Mouse (Mus musculus) ZHBTc4 (cell line): Measurements from ENCODE around the gene Mtfr1l.

Experiments
- DNase-seq: peaks from one replicate; pipeline ENCODE4 v3.0.0-alpha.2; 2011; ENCODE audit warnings: low read depth, low spot score

Gene Mtfr1l

DNA sequence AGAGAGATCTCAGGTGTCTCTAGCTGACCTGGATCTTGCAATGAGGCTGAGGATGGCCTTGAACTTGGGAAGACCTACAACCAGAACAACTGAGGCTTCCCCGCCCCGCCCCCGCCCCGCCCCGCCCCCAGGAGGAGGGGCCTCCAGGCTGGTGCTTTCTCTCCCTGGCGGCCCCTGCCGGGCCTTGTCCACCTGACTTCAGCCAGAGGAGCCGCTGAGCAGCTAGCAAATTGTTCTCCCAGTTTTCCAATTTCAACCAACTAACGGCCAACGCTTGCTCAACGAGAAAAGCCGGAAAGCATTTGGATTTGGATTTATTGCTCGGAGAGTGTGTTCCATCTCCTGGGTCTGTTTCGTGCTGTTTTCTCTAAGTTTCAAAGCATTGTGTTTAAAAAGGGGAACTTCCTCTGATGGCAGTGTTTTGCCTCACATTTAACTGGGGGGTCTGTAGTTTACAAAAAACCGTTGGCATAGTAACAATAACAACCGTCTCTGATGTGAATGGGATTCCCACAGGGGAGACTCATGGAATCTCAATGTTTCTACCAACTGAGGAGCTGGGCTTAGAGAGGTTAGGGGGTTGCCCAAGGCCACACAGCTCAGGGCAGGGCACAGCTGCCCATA is 22.6 kb upstream of the Mtfr1l start:
- peak; percentile 68 for DNase-seq

DNA sequence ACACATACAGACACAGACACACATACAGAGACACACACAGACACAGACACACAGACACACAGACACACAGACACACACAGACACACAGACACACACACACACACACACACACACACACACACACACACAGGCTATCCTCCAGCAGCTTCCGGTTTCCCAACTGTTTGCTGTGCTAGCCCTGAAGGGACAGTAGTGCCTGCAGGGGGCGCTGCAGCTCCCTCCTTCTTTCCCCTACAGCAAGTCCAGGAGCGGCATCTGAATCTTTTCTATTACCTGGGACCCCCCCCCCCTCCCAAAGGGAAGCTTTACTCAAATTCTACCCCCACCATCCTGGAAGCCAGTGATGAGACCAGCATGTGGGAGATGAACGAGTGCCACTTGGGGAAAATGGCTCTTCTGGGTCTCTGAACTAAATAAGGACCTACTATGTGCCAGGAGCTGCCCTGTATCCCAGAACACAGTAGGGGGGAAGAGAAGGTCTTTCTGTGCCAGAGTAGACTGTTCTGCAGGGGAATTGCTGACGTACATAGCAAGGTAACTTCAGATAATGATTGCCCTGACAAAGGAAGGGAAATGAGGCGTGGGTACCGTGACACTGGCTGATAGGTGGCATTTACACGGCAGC is 20.9 kb upstream of the Mtfr1l start:
- peak; percentile 74 for DNase-seq

DNA sequence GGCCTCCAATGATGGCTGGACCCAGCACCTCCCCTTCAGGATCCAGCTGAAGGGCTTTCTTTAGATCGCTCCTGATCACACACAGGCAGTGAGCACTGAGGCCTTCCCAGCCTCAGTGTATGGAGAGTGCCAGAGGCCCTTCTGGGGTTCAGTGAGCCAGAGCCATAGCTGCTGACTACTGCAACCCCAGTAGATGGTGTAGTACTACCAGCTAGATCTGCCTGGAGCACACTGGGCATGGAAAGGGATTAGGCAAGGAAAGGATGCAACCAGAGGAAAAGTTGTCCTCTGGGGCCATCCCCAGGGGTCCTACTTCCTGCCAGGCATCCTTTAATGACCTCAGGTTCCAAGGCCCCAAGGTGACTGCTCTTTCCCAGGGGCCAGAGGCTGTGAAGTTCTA is 18.4 kb upstream of the Mtfr1l start:
- no peak for DNase-seq

DNA sequence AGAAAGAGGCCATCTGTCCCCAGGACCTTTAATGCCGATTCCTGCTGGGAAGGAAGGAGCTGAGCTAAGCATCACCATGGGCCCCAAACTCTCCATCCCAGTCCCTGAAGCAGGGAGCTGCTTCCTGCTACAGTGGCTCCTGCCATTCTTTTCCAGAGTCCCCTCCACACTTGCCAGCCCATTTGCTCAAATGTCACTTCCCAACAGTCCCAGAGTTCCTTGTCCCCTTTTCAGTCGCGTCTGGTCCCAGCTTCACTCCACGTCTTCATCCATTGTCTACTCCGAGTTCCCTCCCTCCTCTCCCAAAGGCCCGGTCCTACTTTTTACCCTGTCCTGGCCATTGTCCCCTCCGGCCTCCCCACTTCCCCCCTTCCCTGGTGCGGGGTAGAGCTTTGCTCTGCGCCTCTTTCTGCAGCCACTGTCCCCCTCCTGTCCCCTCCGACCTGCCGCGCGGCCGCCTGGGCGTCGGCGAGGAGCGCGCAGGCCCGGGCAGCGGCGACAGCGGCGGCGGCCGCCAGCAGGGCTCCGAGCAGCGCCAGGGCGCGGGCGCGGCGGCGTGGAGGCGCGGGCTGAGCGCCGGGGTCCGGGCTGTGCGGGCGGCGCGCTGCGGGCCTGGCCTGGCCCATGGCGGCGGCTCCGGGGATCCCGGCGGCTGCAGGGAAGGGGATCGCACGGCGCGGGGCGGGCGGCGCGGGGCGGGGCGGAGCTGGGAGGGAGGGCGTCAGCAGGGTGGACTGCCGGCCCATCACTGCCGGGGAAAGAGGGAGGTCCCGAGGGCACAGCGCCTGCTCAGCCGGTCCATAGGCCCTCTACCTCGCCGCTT is 16.5 kb upstream of the Mtfr1l start, which contains the start of gene Selenon:
Selenon (minus strand) TSS at position 673 of the 823 bp plus-strand sequence.
- no peak for DNase-seq

DNA sequence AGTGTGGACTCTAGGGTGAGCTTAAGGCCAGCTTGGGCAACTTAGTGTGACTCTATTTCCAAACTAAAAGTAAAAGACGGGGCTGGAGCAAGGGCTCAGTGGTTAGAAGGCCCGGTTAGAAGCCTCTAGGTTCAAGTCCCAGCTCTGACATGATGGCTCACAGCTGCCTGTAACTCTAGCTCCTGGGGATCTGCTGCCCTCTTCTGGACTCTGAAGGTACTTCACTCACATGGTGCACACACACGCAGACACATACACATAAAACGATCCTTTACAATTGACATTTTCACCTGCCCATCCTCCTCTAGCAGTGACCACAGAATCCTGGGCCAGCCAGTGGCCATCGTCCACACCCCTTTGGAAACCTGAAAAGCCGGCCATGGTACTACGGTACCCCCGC is 14.7 kb upstream of the Mtfr1l start:
- DNase-seq = peak; percentile 80

DNA sequence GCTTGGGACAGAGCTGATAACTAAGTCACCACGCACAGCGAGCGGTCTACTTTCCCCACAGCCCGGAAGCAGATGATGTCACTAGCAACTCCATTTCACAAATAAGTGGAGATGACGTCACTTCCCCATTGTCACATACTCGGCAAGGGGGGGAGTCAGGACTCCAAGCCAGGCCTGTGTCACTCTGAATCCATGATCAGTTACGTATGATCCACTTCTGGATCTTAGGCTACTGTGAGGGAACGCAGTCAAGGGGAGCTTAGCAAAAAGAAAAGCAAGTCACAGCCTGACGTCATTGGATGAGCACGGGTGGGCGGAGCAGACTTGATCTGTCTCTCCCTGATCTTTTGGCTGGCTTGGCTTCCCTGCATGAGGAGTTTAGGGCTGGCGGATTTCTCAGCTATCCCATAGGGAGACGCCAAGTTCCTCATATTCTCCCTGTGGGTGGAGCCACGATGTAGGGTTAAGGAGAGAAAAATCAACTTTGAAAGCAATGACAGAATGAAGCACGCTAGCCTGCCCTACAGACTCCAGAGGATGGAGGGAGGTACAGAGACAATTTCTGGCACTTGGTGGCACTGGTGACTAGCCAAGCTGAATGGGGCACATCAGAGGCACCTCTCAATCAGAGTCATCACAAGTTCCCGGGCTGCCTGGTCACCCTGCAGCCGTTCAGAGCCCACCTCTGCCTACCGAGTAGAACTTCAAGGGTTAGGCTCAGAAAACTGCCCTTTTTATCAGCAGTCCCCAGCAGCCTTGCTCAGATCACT is 13.2 kb upstream of the Mtfr1l start:
- no peak for DNase-seq

DNA sequence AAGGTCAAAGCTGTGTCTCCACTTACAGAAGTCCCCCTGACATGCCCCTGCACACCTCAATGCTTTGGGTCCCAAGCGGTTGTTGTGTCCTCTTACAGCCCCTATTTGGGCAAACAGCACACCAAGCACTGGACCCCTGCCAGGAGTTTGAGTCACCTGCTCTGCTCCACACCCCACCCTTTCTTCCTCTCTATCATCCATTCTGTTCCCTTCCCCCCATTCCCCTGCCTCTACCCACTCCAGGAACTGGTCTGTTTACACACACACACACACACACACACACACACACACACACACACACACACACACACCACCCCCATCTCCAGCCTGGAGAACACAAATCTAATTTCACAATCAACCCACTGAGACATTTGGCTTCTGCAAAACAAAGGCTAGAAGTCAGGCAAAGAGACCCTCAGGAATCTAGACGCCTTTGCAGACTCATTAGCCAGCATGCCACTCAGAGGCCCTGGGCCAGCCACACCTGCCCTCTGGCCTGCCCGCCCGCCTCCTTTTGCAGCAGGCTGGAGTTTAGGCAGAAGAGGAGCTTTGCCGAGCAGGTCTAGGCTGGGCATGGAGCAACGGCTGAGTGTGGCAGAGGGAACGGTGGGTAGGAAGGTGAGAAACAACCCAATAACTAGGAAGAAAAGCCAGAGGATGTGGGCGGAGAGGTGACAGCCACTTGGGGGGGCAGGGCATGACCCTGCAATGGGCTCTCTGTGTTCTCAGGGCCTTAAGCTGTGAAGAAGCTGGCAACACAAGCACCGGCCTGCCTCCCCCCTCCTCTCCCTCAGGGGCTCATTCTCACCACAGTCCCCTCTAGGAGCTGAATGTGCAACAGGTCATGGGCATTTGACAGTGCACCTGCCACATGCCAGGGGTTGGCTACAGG is 11.9 kb upstream of the Mtfr1l start:
- no peak for DNase-seq

DNA sequence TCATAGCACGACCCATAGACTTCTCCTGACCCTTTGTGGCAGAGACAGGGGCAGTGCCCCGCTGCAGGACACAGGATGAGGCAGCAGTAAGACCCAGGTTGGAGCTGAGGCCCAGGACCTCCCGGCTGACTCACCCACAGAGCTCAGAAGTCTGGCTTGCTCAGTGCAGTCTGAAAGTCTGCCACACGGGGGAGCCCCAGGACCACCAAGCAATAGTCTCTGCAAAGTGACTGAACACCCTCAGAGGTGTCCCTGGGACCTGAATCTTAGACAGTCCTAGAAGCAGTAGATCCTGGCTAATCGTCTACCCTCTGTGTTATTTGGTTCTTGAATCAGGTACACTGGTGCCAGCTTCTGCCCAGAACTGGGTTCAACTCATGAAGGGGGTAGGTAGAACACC is 8.1 kb upstream of the Mtfr1l start:
- DNase-seq = peak; percentile 88

DNA sequence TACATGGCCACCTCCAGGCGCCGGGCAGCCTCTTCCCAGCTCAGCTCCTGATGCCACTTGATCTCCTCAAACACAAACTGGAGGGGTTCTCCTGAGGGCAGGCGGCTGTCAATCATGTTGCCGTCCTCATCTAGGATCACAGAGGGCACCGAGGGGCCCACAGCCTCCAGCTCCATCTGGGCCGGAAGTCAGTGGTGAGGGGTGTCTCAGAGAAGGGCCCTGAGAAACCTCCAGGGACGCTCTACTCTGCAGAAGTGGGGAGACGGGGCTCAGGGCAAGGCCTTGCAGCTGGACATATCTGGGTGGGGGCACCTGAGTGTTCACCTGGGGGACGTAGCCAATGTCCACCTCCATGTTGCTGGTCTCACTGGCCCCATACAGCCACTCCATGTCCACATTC is 7.5 kb upstream of the Mtfr1l start:
- no peak for DNase-seq

DNA sequence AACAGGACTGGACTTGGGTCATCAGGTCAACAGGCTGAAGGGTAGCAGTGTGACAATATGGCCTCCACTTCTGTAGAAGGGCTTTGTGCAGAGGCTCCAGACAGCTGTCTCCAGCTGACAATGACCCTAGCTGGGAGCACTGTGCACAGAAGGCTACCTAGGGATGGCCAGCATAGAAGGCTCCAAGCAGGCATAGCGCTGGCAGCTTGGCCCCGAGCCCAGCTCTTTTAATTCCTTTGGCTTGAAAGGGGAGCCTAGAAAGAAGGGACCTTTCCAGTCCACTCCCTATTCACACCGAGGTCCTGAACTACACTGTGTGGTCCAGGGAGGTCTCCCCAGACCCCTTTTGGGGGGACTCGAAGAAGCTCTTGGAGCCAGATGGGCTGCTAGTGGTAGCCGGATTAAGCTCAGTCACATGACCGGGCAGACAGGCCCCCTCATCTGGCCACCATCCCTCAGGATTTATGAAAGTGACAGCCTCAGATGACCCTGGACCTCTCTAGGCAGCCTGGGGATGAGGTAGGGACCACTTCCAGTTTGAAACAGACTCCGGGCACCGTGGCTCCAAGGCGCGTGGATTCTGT is 3.9 kb upstream of the Mtfr1l start:
- no peak for DNase-seq

DNA sequence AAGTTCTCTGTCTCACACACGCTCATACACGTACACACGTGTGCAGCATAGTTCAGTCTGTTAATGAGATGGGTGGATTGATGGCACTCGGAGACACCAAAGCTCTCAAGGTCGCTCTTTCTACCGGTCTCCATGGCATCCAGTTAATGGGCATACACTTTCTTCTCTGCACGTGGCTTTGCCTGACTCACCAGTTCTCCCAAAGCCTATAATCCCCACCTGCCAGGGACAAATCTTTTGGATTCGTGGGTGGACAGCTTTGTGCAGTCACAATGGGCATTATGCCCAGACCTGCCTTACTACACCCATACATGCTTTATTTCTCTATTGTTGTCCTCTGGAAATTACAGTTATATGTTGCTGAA is 582 bp upstream of the Mtfr1l start:
- no peak for DNase-seq

DNA sequence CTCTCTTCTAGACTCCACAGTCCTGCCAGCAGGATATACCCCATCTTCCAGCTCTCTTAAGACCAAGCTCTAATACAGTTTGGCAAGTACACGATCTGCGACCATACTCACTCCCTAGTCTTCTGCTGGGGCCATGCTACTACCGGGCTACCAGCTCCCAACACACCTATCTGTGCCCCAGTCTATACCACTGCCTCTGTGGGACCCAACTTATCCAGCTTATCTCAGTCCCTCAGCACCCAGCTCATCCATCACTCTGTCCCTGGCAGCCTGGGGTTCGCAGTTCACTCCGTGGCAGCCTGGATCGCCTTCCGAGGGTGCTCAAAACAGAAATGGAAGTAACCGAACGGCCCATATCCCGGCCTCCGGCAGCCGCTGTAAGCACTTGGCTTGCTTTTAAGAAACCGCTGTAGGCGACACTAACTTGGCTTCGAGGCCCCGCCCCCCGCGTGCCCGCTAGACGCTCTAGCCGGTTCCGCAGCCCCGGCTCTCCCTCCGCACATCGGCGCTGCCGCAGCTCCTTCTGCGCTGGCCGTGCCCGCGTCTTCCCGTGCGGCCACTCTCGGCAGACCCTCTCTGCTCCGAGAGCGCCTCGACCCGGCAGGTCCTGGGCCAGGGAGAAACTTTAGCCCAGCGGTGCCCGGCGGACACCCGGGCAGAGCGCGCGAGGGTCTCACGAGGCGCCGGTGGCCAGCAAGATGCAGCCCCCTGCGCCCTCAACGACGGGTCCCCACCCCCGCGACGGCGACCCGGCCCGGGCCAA is 882 bp downstream of the Mtfr1l start:
- DNase-seq = peak; percentile 85

DNA sequence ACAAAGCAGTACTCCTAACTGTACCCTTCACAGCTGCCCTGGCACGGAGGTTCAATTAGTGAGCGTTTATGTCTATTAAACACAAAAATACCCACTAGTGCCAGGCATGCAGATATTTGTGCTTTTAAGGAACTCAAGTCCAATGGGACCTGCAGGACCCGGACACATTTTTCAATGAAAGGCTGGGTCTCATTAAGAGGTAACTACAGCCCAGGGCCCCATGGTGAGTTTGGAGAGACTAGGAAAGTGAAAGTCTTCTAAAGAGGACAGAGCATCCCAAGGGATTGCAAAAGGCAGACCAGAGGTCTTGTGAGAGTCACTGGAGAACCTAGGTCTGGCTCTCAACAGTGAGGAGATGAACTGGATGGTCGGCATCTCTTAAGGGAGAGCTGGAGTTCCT is 1.8 kb downstream of the Mtfr1l start:
- no peak for DNase-seq

DNA sequence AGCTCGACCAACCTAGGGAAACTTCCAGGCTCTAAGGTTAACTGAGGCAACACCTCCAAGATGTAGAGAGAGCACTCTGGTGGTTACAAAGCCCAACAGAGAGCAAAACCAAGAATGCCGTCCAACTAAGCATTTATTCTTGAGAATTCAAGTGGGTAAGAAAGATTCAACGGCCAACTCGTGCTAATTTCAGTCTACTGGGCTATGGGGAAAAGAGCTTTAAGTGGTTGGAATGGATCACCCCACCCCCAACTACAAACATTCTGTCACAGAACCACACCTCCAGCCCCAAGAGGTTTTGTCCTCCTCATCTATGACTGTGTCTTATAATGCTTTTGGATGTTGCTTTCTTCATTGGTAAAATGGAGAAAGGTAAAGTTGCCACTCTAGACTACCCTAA is 2.3 kb downstream of the Mtfr1l start:
- no peak for DNase-seq

DNA sequence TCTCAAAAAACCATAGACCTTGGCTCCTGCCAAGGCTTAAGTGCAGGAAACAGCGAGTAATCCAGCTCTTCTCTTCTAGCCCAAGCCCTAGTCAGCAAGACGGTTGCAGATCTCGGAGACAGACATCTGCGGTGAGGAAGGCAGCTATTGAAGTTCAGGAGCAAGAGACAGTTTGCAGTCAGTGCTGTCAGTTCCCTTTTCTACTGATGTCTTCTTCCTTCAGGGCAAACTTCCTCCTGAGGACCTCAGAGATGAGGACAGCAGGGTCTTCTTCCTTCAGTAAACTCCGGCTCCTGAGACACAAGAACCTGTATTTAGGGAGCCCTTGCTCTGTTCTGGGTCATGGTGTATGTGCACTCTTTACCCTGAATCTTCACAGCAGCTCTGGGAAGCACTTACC is 9.0 kb downstream of the Mtfr1l start:
- no peak for DNase-seq

DNA sequence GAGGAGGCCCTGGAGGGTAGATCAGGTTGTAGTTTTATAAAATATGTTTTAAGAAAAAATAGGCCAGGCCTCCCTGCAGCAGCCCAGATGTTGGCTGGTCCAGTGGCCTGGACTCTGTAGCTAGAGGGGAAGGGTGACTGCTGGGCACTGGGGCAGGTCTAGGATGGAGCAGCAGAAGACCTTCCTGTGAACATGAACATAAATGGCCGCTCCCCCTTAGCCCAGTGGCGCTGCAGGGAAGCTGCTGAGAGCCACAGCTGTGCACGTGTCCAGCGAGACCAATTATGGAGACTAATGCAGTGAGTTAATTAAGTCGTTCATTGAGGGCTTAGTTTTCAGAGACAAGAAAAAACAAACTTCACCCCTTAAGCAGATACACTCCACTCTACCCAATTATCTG is 9.4 kb downstream of the Mtfr1l start:
- no peak for DNase-seq

DNA sequence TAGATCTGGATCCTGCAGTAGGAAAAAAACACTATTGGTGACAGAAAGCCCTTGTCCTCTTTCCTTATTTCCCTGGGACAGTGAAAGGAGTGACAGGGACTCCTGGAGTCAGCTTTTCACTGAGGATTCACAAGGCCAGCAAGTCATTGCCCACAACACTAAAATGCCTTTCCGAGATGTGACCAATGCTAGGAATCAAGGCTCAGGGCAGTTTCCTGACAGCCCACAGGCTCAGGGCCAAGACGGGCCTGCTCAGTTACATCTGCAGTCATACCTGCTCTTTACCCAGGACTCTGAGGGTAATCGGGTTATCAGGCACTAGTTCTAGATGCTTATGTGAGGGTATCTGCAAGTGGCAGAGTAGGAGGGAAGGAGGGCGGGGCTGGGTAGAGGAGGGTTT is 11.7 kb downstream of the Mtfr1l start:
- DNase-seq = no peak

DNA sequence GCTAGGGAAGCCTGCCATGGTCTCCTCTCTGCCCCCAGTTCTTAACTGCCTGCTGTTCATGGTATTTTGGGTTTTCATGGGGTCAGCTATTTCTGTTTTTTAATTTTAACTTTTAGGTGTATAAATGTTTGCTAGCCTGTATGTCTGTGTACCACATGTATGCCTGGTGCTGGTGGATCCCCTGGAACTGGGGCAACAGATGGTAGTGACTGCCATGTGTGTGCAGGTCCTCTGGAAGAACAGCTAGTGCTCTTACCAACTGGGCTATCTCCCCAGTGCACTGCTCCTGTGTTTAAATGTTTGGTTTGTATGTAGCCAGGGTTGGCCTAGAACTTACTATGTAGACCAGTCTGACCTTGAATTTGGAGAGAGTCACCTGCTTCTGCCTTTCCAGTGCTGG is 15.9 kb downstream of the Mtfr1l start:
- no peak for DNase-seq

DNA sequence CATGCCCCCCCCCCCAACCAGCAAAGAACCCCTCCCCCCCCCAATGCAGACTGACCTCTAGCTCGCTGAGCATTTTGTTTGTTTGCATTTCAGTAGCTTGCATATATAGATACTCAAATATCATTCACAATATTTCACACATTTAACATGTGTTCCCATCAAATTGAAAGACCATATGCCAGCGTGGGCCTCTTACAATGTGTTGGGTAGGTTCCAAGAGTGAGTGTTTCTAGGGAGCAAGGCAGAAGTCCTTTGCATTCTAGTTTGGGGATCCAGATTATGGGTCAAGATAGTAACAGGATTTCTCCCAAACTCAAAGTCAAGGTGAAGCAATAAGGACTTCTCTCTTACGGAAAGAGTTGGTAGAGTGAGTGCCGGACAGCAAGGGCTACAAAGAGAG is 16.6 kb downstream of the Mtfr1l start:
- no peak for DNase-seq

DNA sequence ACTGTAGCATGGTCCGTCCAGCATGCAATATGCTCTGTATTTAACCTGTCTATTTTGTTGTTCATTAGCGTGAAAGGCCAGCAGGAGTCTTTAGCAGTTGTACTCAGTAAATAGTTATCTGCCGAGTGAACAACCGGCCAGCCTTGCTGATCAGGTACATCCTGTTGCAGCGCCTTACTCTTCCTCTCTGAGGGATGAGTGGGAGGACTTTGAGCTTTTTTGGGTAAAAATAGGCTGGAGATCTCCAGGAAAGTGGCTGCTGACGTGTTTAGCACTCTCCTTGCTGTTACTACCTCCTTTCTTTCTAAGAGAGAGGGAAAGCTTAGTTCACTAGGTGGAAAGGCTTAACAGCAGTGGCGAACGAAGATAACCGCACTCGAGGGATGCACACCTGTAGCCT is 17.5 kb downstream of the Mtfr1l start:
- no peak for DNase-seq
